Mouse (Mus musculus) bone marrow macrophage, adult 2 months (primary cell): ENCODE data around the gene Tldc2. TPM values are rescaled to one million over a fixed set of nuclear protein-coding genes. Genes with fewer than 3 reads are reported as not detected.

ENCODE experiments used
- H3K27ac ChIP-seq: 2 replicates; pipeline ENCODE4 v1.5.1; 2012; ENCODE audit warnings: low read depth, low read length; ENCODE audit not compliant: insufficient read depth
- H3K4me1 ChIP-seq: 2 replicates; pipeline ENCODE4 v1.6.1; 2012; ENCODE audit warnings: low read length; ENCODE audit not compliant: control insufficient read depth, insufficient read depth
- H3K4me3 ChIP-seq: 2 replicates; pipeline ENCODE4 v1.5.1; 2012; ENCODE audit warnings: mild to moderate bottlenecking, low read length, moderate library complexity; ENCODE audit not compliant: insufficient read depth
- CTCF ChIP-seq: IDR thresholded peaks from 2 replicates; pipeline ENCODE4 v1.5.1; 2012; ENCODE audit warnings: low read depth, mild to moderate bottlenecking, low read length, moderate library complexity
- POLR2A ChIP-seq: IDR thresholded peaks from 2 replicates; pipeline ENCODE4 v1.6.1; 2012; ENCODE audit warnings: mild to moderate bottlenecking, low read depth, low read length, borderline replicate concordance
- polyA plus RNA-seq: library from polyadenylated mRNA; stranded (reverse); fragments of >200 nt; gene quantifications from 2 replicates; pipeline ENCODE4 v1.2.4, GENCODE M21; 2012; ENCODE audit not compliant: missing spikeins, insufficient read depth, insufficient read length

Gene Tldc2
- polyA plus RNA-seq, 1 experiment = not detected

DNA sequence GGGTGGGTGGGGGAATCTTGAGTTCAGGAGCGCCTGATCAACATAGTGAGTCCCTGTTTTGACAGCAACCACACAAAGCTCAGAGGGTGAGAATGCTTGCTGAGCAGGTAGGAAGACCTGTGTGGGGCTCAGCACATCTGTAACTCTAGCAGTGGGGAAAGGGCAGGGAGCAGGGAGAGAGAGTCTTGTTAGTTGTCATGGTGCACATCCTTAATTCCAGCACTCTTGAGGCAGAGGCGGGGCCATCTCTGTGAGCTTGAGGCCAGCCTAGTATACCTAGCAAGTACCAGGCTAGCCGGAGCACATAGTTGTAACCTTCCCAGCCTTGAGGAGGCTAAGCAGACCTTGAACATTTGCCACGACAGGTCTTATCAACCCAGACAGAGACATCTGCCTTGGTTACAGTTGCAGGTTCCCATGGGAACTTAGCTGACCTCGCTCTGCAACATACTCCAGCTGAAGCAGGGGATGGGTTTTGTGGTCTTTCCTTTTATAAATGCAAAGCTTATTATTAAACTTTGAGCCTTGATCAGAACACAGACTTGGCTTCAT is 52.5 kb downstream of the Tldc2 start:
- TF ChIP-seq POLR2A (no peak), CTCF (no peak)
- peaks cover 29% of the 10 kb centered on the region for H3K4me1 ChIP-seq
- no peak overlapping the region for H3K27ac ChIP-seq
- no peak overlapping the region for H3K4me3 ChIP-seq

DNA sequence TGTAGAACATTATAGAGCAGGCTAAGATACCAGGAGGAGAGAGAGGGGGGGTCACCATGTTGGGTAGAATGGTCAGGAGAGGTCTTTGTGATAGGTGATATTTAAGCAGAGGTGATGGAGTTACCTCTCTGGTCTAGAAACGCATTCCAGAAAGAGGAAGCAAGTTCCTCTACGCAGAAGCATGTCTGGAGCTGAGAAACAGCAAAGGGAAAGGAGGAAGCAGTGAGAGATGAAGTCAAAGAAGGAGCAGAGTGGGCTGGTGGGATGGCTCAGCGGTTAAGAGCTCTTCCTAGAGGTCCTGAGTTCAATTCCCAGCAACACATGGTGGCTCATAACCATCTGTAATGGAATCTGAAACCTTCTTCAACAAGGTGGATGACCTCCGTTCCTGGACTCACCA is 55.1 kb downstream of the Tldc2 start:
- TF ChIP-seq CTCF (no peak), POLR2A (no peak)
- Histone ChIP-seq H3K4me1 (peaks cover 23% of the 10 kb centered on the region), H3K27ac (no peak overlapping the region), H3K4me3 (no peak overlapping the region)

DNA sequence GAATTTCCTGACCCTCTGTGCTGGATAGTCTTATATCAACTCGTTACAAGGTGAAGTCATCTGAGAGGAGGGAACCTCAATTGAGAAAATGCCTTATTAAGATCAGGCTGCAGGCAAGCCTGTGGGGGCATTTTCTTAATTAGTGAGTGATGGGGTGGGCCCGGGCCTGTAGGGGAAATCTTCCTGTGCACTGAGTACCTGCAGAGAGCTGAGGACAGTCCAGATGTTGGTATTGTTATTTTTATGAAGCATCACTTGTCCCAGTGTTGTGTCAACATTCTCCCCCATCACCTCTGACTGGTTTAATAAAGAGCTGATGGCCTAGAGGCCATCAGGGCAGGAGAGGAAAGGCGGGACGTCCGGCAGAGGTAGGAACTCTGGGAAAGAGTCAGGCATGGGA is 57.3 kb downstream of the Tldc2 start:
- no peak overlapping the region for H3K4me3 ChIP-seq
- H3K27ac ChIP-seq = no peak overlapping the region
- TF ChIP-seq POLR2A = no peak
- H3K4me1 ChIP-seq = peaks cover 9% of the 10 kb centered on the region

GRCm38 (mm10) chr2:157145173-157145572 is 58.3 kb downstream of the Tldc2 start:
- Histone ChIP-seq H3K4me1 (peaks cover 9% of the 10 kb centered on the region), H3K4me3 (no peak overlapping the region), H3K27ac (no peak overlapping the region)
- TF ChIP-seq CTCF = no peak
- no peak for TF ChIP-seq POLR2A

Other genes starting within 250 kb of the Tldc2 start
- gene Tgif2, start 247.0 kb upstream of the Tldc2 start, polyA plus RNA-seq = not detected in 2 replicates
- gene 4930518I15Rik, start 229.1 kb upstream of the Tldc2 start, polyA plus RNA-seq = 6.4 and 7.1 TPM in 2 replicates
- 162 and 175 TPM in 2 replicates for gene Rab5if, start 223.9 kb upstream of the Tldc2 start, polyA plus RNA-seq
- not detected in 2 replicates for gene Sla2, start 199.9 kb upstream of the Tldc2 start, polyA plus RNA-seq
- gene Ndrg3, start 95.0 kb upstream of the Tldc2 start, polyA plus RNA-seq = 68.3 and 81.0 TPM in 2 replicates
- 11.4 and 13.0 TPM in 2 replicates for gene Dsn1, start 79.9 kb upstream of the Tldc2 start, polyA plus RNA-seq
- 10.9 and 14.9 TPM in 2 replicates for gene Soga1, start 7.8 kb upstream of the Tldc2 start, polyA plus RNA-seq
- 496 and 503 TPM in 2 replicates for gene Samhd1, start 48.2 kb downstream of the Tldc2 start, polyA plus RNA-seq
- gene Rbl1, start 117.5 kb downstream of the Tldc2 start, polyA plus RNA-seq = 22.8 and 26.6 TPM in 2 replicates
- gene Rpn2, start 192.0 kb downstream of the Tldc2 start, polyA plus RNA-seq = 175 and 184 TPM in 2 replicates
- not detected in 2 replicates for gene Mroh8, start 192.5 kb downstream of the Tldc2 start, polyA plus RNA-seq